Mouse (Mus musculus) WW6 (cell line): ENCODE measurements around the gene Noct.

ENCODE experiments used
- DNase-seq: peaks from one replicate; pipeline ENCODE4 v3.0.0-alpha.2; 2013; ENCODE audit warnings: low read depth, low spot score

The Noct gene

GRCm38 (mm10) chr3:51230146-51230835, 6.0 kb downstream of the Noct start:
- no peak for DNase-seq

- DNase-seq, result no peak
These were observed 6.6 kb downstream of the Noct start for GRCm38 (mm10) chr3:51230886-51231285.

DNA sequence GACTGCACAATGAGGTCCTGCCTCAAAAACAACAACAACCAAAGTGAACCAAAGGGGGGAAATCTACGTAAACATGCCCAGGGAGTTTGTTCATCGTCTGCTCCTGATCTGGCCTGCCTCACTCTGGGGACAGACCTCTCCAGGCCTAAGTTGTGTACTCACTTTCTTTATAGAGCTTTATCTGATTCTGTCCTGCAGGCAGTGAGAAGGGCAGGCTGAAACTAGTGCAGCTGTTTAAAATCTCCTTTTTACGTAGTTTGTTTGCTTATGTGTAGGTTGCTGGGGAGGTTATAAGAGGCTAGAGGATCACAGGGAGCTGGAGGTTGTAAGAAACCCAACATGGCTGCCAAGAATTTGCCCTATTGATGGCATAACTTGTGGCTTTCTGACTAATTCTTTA, 7.3 kb downstream of the Noct start:
- DNase-seq, result no peak

GRCm38 (mm10) chr3:51232205-51232910, 8.1 kb downstream of the Noct start:
- DNase-seq, result no peak

- no peak for DNase-seq
These were observed 9.2 kb downstream of the Noct start for GRCm38 (mm10) chr3:51233474-51233873.

DNA sequence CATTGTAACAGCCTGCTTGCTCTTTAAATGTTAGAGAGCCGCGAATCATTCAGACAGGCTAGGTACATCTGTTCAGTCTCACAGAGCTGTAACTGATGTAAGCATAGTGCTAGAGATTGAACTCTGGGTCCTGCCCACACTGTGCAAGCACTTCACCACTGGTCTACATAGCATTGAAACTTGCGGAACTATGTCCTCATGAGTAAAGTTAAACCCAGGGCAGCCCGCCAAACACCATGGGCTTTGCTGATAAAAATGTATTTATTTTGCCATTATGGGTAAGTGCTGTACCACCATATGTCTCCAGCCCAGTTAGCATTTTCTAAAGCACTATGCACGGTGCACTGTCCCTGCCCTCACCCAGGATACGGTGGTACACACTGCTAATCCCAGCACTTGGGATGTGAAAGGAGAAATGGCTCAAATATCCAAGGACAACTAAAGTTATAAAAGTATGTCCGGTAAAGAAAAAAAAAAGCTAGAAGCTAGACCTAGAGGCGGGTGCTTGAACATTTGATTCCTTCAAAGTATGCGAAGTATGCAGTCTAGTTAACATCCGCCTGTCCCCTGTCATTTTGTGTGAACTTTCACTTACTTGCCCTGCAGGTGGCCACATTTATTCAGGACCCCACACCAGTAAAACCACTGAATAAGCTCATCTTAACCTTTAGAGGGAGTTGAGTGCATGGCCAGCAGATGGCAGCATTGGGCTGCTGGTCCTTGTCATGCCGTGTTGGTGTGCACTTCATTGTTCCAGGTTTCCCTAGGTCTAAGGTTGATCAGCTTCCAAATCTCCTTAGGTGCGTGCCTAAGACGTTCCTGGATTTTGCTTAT, 9.9 kb downstream of the Noct start:
- DNase-seq, result peak; percentile 73

DNA sequence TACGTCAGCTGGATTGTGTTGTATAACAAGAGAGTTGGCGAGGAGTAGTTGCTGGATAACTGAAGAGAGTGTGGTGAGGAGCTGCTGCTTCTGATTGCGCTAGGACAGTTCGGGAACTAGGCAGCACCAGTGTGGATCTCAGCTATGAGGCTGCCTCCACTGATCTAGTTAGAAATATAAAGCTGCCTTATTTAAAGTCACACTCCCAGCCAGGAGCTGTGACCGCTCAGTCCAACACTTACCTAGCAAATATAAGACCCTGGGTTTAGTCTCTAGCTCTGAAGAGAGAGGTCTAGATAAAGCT, 10.5 kb downstream of the Noct start:
- DNase-seq, result no peak

GRCm38 (mm10) chr3:51238515-51238914, 14.3 kb downstream of the Noct start:
- no peak for DNase-seq

DNA sequence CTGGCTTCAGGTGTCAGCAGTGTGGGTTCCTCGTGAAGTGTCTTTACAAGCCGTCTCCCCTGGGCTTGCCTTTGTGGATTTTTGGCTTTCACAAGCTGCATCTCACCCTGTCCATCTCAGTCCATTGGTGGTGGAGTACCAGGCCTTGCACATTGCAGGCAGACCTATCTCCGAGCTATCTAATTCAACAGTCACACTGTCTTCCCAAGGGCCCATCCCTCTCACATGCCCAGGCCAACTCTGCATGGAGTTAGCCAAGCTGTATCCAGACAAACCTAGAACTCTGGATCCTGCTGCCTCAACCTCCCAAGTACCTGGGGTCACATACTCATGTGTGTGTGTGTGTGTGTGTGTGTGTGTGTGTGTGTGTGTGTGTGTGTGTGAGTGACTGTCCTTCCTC, 15.3 kb downstream of the Noct start:
- DNase-seq, result no peak

DNA sequence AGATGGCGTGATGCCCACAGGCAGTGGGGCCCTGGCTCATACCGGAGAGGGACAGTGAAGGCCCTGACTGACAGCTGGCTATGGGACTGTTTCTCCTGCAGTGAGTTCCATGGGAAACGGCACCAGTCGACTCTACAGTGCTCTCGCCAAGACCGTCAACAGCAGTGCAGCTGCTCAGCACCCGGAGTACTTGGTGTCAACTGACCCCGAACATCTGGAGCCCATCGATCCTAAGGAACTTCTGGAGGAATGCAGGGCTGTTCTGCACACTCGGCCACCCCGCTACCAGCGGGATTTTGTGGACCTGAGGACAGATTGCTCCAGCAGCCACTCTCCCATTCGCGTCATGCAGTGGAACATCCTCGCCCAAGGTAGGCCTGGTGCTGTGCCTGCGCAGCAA, 23.5 kb downstream of the Noct start:
- no peak for DNase-seq

GRCm38 (mm10) chr3:51248600-51248999, 24.4 kb downstream of the Noct start:
- no peak for DNase-seq

GRCm38 (mm10) chr3:51249460-51249859, 25.2 kb downstream of the Noct start:
- DNase-seq, result no peak

- no peak for DNase-seq
These were observed 25.6 kb downstream of the Noct start for GRCm38 (mm10) chr3:51249866-51250265.

DNA sequence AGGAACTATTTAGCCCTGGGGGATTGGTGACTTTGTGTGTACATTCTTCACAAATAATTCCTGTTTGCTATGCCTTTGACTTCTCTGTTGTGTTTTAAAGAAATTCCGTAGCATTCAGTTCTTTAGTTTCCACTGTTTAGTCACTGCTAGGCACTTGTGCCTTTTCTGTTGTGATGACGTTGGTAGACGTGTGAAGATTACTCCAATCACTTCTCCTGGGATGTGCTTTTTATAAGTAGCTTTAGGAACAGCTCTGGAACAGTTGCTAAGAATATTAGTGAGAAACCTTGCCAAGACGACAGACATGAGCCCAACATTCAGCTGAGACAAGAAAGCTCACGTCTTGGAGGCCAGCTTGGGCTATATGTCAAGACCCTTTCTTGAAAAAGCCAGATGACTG, 26.8 kb downstream of the Noct start:
- DNase-seq, result no peak

DNA sequence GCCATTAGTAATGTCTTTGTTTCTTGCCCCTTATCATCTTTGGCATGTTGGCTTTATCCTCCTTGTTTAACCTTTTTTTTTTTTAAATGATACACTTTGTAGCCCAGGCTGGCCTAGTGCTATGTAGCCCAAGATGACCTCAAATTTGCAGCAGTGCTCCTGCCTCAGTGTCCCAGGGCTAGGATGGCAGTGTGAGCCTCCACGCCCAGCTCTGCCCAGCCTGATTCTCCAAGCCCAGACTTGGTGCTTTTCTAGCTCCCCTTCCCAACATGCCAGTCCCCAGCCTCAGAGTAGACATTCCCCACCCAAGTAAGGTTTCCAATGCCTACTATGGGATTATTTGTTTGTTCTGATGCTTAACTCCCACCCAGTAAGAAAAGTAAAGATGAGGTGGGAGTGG, 28.0 kb downstream of the Noct start:
- no peak for DNase-seq

GRCm38 (mm10) chr3:51252689-51253402, 28.6 kb downstream of the Noct start:
- no peak for DNase-seq

GRCm38 (mm10) chr3:51254784-51255183, 30.5 kb downstream of the Noct start:
- no peak for DNase-seq

- no peak for DNase-seq
These were observed 32.2 kb downstream of the Noct start for GRCm38 (mm10) chr3:51256450-51256849.

DNA sequence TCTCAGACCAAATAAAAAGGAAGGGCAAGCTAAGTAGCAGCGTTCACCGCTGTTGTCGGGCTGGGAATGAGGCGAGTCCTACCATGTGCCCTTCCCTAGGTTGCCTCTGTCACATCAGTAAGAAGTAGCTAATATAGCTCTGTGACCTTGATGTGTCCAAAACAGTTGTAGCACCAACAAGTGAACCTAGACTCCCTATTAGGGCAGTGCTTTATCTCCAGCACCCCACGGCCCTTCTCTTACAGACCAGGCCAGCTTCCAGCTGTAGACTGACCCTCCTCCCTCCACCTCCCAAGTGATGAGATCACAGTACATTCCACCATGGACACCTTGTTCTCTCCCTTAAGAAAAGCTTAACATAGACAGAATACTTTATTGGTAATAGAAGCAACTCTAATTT, 33.8 kb downstream of the Noct start:
- no peak for DNase-seq

GRCm38 (mm10) chr3:51262942-51263341, 38.7 kb downstream of the Noct start:
- DNase-seq, result no peak

DNA sequence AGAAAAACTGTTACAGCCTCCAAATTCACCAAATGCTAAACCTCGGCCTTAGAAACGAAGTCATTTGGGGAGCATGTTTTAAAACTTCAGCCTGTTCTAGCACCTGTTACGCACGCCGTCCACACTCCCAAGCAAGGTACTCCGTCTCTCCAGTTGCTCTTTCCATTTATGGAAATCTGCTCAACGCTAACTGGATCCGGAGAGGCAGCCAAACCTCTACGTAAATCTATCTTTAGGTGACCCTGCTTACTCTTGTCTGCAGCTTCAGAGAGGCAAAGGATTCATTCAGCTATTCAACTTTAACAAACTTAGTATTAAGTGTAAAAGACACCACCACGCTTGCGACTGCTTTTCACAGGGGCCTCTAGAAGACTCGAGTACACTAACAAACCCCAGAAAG, 44.2 kb downstream of the Noct start:
- DNase-seq, result no peak
